Mouse (Mus musculus) kidney, adult 8-10 months (tissue): Measurements from ENCODE around the gene Ddx58.

ENCODE experiments used
- DNase-seq, 2 experiments: peaks; one replicate each; pipeline ENCODE4 v3.0.0; 2022

Ddx58 gene

GRCm38 (mm10) chr4:40180046-40180445, 59.6 kb downstream of the Ddx58 start:
- DNase-seq: peak; percentile 75 to 86

DNA sequence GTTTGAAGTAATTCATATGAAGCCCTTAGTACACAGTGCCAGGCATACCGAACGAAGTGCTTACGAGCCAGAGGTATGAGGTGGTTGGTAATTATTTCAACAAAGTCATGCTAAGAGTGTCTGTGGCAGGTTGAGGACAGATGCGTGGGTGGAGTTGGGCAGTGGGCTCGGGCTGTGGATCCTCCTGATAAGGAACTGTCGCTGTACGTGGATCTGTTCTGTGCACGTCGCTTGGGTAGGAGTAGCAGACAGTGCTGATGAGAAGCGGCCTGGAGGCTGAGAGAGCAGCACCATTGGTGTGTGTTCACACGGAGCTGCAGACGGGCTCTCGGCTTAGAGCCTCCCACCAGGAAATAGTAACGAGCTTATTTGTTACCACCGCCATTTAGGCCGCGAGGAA, 61.0 kb downstream of the Ddx58 start:
- DNase-seq: no peak

DNA sequence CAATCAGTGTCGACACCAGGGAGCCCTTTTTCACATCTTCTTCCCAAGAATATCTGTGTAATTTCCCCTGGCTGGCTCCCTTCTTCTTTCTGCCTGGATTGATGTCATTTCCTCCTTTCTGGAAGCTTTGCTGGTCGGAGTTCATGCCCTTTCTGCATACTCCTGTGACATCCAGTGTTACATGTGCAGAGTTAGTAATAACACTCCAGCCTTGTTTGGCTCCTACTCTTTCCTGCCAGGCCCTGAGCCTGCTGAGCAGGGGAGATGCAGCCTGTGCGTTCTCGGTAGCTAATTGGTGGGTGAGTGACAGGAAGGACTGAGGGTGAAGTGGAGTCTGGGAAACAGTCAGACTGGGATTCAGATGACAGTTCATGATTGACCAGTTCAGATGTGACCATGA, 65.3 kb downstream of the Ddx58 start:
- no peak for DNase-seq

- DNase-seq: no peak
Measured at GRCm38 (mm10) chr4:40172336-40172735, 67.3 kb downstream of the Ddx58 start.

- no peak for DNase-seq
Measured at GRCm38 (mm10) chr4:40171477-40171876, 68.2 kb downstream of the Ddx58 start.

GRCm38 (mm10) chr4:40163646-40164045, 76.0 kb downstream of the Ddx58 start:
- no peak for DNase-seq

DNA sequence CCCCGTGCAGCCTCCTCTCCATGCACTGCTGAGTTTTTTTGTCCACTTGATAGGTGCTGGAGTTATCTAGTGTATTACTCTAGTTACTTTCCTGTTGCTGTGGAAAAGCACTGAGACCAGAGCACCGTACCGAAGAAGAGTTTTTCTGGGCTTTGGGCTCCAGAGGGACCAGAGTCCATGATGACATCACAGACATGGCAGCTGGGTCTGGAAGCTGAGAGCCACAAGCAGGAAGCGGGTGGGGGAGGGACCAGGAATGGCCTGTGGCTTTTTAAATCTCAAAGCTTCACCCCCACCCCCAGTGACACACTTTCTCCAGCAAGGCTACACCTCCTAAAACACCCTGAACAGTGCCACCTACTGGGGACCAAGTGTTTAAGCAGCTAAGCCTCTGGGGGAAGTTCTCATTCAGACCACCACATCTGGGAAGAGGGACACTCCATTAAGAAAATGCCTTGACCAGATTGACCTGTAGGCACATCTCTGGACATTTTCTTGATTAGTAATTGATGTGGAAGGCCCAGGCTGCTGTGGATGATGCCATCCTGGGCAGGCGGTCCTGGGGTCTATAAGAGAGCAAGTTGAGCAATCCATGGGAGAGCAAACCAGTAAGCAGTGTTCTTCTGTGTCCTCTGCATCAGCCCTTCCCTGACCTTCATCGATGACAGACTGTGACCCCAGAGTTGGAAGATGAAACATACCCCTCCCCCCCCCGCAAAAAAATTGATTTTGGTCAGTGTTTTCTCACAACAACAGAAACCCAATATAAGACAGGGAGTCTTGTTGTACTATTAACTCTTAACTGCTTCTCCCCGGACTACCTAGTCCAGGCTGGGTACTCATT, 78.8 kb downstream of the Ddx58 start:
- no peak for DNase-seq

DNA sequence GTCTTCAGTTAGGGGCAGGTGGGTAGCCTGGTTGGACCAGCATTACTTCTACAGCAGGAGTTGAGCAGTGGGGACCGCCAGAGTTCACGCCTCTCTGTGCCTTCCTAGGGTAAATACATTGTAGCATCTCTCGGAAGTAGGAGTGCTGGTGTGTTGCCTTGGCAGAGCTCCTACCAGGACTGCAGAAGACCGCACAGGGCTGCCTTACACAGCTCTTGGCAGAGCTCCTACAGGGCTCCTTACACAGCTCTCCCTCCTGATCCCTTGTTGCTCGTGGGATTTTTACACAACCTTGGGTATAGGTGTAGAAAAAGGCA, 81.4 kb downstream of the Ddx58 start:
- DNase-seq: no peak

- no peak for DNase-seq
Measured at GRCm38 (mm10) chr4:40157500-40158223, 82.0 kb downstream of the Ddx58 start.

DNA sequence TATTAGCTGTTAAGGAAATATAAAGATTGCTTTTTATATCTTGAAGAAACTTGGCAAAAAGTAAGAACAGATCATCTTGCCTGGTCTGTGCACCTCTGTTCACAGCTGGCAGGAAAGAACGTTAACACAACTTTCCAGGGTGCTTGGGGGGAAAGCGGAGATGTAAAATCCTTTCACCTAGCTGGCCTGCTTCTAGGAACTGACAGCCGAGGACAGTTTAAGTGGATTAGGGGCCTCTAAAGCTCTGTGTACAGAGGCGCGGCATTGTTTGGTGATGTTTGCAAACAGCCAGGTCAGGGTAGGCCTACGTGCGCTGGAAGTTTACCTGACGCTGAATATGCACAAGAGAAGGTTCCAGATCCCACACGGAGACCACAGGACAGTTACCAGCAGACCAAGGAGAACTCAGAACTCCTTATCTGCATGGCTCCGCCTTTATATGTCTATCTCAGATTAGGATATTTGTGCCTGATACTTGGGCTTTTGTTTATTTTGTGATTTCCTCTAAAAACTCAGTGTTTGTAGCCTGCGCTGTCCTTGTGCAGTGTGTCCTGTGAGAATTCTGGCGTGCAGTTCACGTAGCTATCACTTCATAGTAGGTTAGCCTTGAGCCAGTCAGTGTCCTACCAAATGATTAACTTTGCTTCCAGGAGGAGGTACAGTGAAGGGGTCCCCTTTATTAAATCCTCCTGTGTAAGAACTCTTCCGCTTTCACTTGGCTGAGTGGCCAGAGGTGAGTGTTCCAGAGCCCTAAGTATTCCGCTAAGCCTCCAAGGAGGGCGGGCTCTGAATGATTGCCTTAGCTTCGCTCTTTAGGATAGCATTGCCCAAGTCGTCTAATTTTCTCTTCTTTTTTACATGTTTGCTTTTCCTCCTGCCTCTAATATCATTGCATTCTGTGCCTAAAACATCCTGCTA, 82.8 kb downstream of the Ddx58 start:
- DNase-seq: no peak

GRCm38 (mm10) chr4:40156153-40156552, 83.5 kb downstream of the Ddx58 start:
- peak in 1 of 2 experiments; percentile 42 for DNase-seq

DNA sequence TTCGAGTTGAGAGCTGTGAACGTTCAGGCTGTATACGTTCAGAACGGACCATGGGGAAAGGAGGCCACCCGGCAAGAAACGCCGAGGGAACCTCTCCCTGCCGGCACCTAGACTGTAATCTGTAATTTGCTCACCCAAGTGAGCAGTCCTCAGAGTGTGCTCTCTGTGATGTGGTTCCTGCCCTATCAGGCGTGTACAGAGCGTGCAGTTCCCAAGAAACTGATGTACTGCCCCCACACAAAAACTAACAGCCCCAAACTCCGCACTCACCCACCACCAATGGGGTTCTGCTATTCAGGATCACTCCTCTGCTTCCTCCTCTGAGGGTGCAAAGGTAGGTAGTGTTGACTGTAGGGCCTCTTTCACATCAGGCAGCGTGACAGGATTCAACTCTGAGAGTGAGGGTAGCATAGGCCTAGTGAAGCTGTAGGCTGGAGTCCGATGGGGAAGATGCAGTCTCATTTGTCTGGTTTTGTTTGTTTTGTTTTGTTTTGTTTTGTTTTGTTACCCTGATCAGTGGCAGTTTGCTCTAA, 84.1 kb downstream of the Ddx58 start:
- no peak for DNase-seq

DNA sequence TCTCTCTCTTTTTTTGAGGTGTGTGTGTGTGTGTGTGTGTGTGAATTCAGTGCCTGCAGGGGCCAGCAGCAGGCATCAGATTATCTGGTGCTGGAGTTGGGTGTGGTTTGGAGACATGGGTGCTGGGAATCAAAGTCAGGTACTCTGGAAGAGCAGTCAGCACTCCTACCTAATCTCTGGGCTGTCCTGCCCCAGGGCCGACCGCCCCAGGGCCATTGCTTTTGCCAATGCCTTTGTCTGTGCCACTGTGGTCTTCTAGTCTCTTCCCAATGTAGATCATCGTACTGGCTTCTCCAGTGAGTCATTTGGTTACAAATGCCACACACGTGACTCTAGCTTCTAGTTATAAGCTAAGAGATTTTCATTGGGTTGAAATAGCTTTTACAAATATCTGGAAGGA, 84.9 kb downstream of the Ddx58 start:
- no peak for DNase-seq
